Mouse (Mus musculus): ENCODE data around the gene Olfr1290. TPM values are rescaled to one million over a fixed set of nuclear protein-coding genes. Genes with fewer than 3 reads are reported as not detected.

Gene Olfr1290
- not detected for polyA plus RNA-seq (2017; shearing (Covaris generic))

DNA sequence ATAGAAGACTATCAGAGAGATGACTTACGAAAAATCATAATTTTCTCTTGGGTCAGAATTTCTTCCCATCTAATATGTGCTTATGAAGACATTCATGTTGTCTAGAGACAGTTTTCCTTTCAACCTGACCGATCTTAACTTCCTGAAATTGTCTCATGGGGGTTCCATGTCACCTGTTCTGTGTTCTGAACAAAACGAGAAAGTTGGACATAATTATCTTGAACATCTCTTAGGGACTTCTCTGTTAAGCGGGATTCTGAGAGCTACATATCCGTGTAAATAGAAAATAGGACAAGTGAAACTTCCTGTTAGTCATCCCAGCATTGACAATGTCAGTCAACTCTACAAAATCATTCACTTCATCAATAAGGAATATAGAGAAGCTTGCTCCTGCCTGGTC lies at the start of gene Olfr1290:
TSS of gene Olfr1290 (minus strand) at position 101 of the 400 bp plus-strand sequence.
- ATAC-seq = no peak

DNA sequence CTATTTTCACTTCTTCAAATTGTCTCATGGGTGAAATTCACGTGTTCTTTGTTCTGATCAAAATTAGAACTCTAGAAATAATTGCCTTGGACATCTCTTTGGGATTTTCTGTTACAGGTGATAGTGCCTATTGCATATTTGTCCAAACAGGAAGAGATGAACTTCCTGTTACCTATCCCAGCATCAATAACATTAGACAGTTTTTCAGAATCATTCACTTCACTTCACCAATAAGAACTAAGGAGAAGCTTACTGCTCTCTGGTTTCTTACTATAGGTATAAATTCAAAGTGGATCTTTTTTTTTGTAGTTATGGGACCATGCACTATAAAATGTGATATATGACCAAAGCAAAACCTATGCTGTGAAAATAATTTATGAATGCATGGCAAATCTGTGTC lies 46.6 kb upstream of the Olfr1290 start, which contains the start of gene Olfr1294:
TSS of gene Olfr1294 (minus strand) at position 101 of the 400 bp plus-strand sequence.
- no peak for ATAC-seq

DNA sequence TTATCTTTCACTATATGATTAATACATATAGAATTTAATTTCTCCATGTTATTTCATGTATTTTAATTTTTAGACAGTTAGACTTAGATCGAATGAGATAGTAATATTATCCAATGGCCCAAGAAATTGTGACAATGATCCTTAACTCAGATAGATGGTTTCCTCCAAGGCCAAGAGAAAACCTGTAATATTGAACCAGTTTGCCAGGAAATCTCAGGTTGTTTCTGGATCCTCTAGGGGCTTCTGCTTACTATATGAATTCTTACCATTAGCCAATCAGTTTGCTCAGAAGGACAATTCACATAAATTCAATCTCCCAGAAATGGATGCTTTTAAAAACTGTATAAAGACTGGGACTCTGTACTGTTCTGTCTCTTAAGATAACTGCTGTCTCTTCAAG lies 31.3 kb upstream of the Olfr1290 start, which contains the start of gene Olfr1293-ps:
TSS of gene Olfr1293-ps (plus strand) at position 301 of the 400 bp plus-strand sequence.
- ATAC-seq = no peak

DNA sequence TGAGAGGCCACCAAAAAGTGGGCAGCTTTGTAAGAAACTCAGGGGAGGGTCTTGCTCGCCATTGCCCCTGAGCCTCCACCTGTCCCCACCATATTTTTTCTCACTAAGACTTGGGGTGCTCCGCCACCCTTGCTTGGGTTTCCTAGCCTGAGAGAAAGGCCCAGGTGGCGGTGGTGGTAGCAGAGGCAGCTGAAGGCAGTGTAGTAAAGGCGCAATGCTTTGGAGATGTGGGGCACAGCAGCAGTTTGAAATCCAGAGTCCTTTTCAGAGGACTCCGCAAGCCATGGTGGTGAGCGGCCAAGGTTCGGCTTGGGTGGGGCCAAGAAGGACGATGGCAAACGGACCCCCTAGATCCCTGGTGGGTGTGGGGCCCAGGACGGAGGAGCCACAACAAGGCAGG lies 23.8 kb upstream of the Olfr1290 start:
- no peak for ATAC-seq

DNA sequence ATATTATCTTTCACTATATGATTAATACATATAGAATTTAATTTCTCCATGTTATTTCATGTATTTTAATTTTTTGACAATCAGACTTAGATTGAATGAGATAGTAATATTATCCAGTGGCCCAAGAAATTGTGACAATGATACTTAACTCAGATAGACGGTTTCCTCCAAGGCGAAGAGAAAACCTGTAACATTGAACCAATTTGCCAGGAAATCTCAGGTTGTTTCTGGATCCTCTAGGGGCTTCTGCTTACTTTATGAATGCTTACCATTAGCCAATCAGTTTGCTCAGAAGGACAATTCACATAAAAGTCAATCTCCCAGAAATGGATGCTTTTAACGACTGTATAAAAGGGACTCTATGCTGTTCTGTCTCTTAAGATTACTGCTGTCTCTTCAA lies 3.3 kb upstream of the Olfr1290 start, which contains the start of gene Olfr1291-ps1:
TSS of gene Olfr1291-ps1 (plus strand) at position 301 of the 400 bp plus-strand sequence.
- no peak for ATAC-seq

DNA sequence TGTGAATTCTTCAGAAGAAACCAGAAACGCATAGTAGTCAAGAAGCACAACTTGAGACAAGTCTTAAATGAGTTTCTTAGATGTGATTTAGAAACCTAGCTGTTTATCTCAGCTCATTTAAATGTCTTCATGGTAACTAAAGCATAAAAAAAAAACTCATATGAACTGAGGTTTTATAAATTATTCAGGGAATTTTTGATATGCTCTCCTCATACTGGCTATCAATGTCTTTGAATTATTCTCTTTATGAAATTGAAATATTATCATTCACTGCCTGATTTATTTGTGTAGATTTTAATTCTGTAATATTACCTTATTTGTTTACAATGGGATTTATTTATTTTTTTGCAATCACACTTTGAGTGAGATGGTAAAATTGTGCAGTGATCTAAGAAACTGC lies 13.1 kb downstream of the Olfr1290 start, which contains the start of gene Olfr1289:
TSS of gene Olfr1289 (plus strand) at position 301 of the 400 bp plus-strand sequence.
- no peak for ATAC-seq

DNA sequence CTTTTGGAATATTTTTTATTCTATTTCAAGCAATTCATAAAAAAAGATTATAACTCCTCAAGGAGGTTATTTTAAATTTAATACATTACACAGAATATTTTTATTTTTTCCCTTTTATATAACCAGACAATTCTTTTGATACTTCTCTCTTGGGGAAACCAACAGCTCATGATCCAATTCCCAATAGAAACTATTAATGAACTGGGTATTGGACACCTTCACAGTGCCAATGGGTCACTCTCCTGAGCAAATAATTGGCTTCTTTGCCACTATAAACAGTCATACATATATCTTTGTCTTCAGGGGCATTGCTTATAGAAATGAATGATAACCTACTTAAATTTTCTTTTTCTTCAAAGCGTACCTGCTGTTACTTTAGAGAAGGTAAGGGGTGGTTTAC lies 19.8 kb downstream of the Olfr1290 start, which contains the start of gene Olfr1288:
TSS of gene Olfr1288 (plus strand) at position 301 of the 400 bp plus-strand sequence.
- ATAC-seq = no peak

DNA sequence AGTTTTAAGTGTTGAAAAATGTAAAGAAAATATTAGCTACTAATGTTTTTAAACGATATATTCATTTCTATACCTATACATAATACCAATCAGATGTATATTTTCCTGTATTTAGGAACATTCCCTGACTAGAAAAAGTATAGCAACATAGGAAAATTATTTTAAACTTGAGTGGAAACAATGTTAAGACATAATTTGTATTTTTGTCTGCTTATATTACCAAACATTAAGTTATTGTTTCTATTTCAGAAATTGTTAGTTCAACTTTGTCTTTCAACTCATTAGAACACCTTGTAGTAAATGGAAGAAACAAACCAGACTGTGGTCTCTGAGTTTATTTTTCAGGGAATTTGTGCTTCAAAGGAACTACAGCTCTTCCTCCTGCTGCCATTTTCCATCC lies 44.8 kb downstream of the Olfr1290 start, which contains the start of gene Olfr1287:
TSS of gene Olfr1287 (plus strand) at position 301 of the 400 bp plus-strand sequence.
- ATAC-seq = no peak

Other genes with a start within 250 kb of the Olfr1290 start
- gene Olfr1276, start 239.3 kb downstream of the Olfr1290 start, polyA plus RNA-seq (2017; shearing (Covaris generic)) = not detected
- gene Olfr1277, start 219.7 kb downstream of the Olfr1290 start, polyA plus RNA-seq (2017; shearing (Covaris generic)) = not detected
- not detected for gene Olfr1278, start 203.7 kb downstream of the Olfr1290 start, polyA plus RNA-seq (2017; shearing (Covaris generic))
- not detected for gene Olfr1279, start 193.2 kb downstream of the Olfr1290 start, polyA plus RNA-seq (2017; shearing (Covaris generic))
- gene Olfr1280, start 179.8 kb downstream of the Olfr1290 start, polyA plus RNA-seq (2017; shearing (Covaris generic)) = not detected
- not detected for gene Olfr1281, start 167.3 kb downstream of the Olfr1290 start, polyA plus RNA-seq (2017; shearing (Covaris generic))
- not detected for gene Olfr1282, start 157.8 kb downstream of the Olfr1290 start, polyA plus RNA-seq (2017; shearing (Covaris generic))
- not detected for gene Olfr1283, start 127.0 kb downstream of the Olfr1290 start, polyA plus RNA-seq (2017; shearing (Covaris generic))
- not detected for gene Olfr1284, start 118.3 kb downstream of the Olfr1290 start, polyA plus RNA-seq (2017; shearing (Covaris generic))
- not detected for gene Olfr1286, start 70.7 kb downstream of the Olfr1290 start, polyA plus RNA-seq (2017; shearing (Covaris generic))
- not detected for gene Olfr1287, start 44.7 kb downstream of the Olfr1290 start, polyA plus RNA-seq (2017; shearing (Covaris generic))
- not detected for gene Olfr1288, start 19.7 kb downstream of the Olfr1290 start, polyA plus RNA-seq (2017; shearing (Covaris generic))
- gene Olfr1289, start 13.0 kb downstream of the Olfr1290 start, polyA plus RNA-seq (2017; shearing (Covaris generic)) = not detected
- gene Olfr1291-ps1, start 3.4 kb upstream of the Olfr1290 start, polyA plus RNA-seq (2017; shearing (Covaris generic)) = under 1 TPM in 1 of 2 experiments, not detected in 1; 0.16 TPM
- under 1 TPM in 1 of 2 experiments, not detected in 1; 0.09 TPM for gene Olfr1293-ps, start 31.4 kb upstream of the Olfr1290 start, polyA plus RNA-seq (2017; shearing (Covaris generic))
- gene Olfr1294, start 46.5 kb upstream of the Olfr1290 start, polyA plus RNA-seq (2017; shearing (Covaris generic)) = not detected
- gene Olfr1295, start 75.9 kb upstream of the Olfr1290 start, polyA plus RNA-seq (2017; shearing (Covaris generic)) = not detected
- gene Olfr1297, start 132.7 kb upstream of the Olfr1290 start, polyA plus RNA-seq (2017; shearing (Covaris generic)) = under 1 TPM in 1 of 2 experiments, not detected in 1; 0.11 TPM
- gene Olfr1298, start 155.4 kb upstream of the Olfr1290 start, polyA plus RNA-seq (2017; shearing (Covaris generic)) = not detected
- not detected for gene Olfr1299, start 167.6 kb upstream of the Olfr1290 start, polyA plus RNA-seq (2017; shearing (Covaris generic))